Mouse (Mus musculus) T-cell, adult 2 months (primary cell): Measurements from ENCODE around the gene Rgs9bp.
"Not testable (repeated sequence)": the region's sequence is repeated elsewhere in the genome, so short reads cannot be mapped to it uniquely, and the experiment has no call there.

Experiments
- DNase-seq: peaks from one replicate; pipeline ENCODE4 v3.0.0; 2022; ENCODE audit warnings: low spot score

Gene Rgs9bp

GRCm38 (mm10) chr7:35583476-35584025 lies 1.8 kb downstream of the Rgs9bp start:
- no peak for DNase-seq

DNA sequence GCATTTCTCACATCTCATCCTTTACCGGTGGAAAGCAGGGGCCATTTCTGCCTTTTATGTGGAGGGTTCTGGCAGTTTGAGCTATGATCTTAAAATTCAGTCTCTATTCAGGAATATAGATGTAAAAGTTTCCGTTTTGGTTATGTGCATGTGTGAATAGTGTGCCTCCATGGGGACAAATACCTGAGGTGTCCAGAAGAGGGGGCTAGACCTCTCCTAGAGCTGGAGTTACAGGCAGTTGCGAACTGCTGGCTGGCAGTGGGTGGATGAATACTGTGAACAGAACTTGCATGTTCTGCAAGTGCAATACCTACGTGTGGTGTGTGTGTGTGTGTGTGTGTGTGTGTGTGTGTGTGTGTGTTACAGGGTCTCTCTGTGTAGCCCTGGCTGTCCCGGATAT lies 2.7 kb downstream of the Rgs9bp start:
- DNase-seq: peak; percentile 11

GRCm38 (mm10) chr7:35579849-35580248 lies 5.5 kb downstream of the Rgs9bp start:
- peak; percentile 51 for DNase-seq

DNA sequence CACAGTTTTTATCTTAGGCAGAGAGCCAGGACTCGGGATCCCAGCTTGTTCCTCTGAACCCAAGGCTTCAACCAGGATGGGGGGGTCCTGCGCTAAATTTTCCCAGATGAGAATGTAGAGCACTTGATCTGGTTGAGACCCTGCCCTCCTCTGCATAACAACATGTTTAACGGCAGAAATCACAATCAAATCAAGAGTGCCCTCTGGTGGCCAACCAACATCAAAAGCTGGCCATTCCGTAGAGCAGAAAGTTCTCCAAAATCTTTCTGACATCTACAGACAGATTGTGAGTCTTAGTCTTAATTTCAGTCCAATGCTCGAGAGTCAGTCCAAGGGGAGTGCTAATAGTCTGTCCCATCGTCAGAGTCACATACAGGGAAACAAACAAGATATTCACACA lies 14.5 kb downstream of the Rgs9bp start:
- DNase-seq: peak; percentile 19

- not testable (repeated sequence) for DNase-seq
Observed at GRCm38 (mm10) chr7:35569724-35570123, 15.7 kb downstream of the Rgs9bp start.

DNA sequence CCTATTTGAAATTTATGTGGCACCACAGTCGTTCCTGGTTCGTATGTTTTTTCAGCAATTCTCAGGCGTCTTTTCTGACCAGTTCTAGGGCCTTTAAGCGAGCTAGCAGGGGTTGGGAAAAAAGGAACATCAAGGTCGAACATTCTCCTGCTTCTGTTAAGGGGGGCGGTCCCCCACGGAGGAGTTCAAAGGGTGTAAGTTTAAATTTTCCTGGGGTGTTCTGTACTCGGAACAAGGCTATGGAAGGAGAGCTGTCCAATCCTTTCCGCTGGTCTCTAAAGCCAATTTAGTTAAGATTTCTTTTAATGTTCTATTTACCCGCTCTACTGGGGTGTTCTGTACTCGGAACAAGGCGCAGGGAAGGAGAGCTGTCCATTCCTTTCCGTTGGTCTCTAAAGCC lies 19.4 kb downstream of the Rgs9bp start:
- not testable (repeated sequence) for DNase-seq

DNA sequence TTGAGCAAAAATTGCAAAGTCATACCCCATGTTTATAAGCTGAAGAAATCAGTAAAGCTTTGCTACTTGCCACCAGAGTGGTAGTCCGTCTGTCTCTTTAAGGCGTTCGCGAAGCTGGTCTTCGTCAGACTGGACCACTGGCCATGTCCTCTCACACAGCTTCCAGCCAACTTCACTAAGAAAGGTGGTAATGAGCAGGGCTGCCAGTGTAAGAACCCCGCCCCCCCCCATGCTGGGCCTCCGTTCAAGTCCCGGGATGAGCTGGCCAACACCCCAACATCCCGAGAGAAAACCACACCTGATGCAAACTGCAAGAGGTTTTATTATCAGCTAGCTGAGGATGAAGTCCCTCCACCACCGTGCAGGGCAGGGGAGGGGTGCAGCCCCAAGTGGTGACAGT lies 20.5 kb downstream of the Rgs9bp start:
- DNase-seq: not testable (repeated sequence)

DNA sequence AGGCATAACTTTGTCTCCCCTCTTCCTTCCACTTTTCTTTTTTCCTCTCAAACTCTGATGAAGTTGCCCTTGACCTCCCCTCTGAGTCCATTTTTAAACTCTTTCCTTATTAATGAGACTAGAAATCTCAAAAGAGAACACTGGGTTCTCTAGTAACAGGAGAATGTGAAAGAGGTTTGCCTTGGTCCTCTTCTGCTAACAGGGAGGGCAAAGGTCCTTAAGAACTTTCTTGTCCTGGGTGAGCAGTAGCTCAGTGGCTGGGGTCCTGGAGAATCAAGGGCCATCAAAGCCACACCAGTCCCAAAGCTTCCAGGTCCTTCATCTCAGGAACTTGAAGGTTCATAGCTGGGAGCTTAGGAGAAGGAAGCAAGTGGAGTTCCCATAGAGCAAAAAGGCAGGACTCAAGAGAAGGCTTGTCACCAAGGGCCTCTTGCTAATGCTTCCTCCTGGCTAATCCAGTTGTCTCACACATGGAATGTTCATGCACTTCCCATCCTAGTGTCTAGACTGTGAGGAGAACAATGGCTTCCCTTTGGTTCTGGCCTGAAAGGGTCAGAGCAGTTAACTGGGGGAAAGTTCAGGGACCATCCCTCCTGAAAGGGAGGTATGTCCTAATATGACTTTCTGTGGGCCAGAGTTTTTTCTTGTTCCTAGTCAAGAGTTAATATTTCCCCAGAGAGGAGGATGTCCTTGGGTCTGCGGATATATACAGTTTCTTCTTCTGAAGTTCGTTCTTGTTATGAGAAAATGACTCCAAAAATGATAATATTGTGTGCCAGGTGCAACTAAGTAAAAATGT lies 21.1 kb downstream of the Rgs9bp start:
- DNase-seq: no peak

DNA sequence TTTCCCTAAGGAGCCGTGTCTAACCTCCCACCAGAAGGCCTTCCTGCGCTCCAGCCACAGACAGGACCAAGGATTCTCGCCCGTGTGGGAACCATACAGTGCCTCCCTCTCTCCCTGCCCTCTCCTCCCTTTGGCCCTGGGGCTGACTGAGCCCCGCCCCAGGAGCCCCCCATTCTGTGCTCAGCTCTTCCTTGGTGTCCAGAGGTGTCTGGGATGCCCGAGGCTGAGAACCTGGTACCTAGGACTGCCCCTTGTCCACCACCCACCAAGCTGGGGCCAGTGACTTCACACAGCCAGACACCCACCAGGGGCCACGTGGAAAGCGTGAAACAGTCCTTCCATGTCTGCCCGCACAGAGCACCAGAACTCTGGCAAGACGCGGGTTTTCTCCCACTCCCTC lies 22.3 kb downstream of the Rgs9bp start:
- DNase-seq: no peak

DNA sequence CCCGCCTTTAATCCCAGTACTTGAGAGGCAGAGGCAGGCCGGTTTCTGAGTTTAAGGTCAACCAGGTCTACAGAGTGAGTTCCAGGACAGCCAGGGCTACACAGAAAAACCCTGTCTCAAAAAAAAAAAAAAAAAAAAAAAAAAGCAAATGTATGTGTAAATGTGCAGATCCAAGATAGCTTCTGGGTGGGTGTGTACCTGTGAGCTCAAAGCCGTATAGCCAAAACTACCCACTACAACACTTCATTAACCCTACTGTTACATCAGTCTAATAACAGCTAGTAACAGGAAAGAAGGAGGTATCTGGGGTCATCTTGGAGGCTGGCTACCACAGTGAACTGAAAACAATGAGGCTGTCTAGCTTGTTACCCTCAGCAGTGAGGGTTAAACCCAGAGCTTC lies 25.5 kb downstream of the Rgs9bp start:
- no peak for DNase-seq

GRCm38 (mm10) chr7:35558681-35559080 lies 26.7 kb downstream of the Rgs9bp start:
- DNase-seq: no peak

DNA sequence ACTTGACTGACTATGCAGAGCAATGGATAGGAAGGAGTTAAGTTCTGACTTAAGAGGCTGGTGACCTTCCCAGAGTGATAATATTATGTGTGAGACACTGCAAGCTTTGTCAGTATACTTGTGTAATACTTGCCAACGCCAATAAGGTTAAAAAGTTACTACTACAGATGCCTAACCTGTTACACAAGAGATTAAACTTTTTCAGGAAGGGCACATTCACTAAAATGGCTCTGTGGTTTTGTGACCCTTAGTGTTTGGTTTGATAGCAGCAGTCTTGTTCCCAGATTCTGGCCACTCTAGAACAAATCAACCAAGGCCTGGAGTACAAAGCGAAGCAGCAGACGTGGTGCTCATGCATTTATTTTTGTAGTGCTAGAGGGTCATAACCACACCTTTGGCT lies 27.8 kb downstream of the Rgs9bp start:
- no peak for DNase-seq

- no peak for DNase-seq
Observed at GRCm38 (mm10) chr7:35556905-35557304, 28.5 kb downstream of the Rgs9bp start.

DNA sequence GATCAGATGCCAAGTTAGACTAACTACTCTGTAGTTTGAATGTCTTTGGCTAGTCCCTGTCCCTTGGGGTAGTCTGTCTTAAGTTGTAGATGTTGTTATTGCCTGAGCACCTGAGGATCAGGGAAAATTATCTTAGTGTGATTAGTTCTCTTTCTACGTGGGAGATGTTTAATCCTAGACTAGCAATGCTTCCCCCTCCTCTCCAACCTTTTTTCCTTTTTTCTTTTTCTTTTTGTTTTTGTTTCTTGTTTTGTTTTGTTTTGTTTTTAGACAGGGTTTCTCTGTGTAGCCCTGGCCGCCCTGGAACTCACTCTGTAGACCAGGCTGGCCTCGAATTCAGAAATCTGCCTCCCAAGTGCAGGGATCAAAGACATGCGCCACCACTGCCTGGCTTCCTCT lies 29.2 kb downstream of the Rgs9bp start, which contains the start of gene Nudt19:
Gene Nudt19, minus strand, starts transcription at position 100 of the 399 bp plus-strand sequence.
- no peak for DNase-seq

GRCm38 (mm10) chr7:35555224-35556204 lies 29.9 kb downstream of the Rgs9bp start:
- DNase-seq: peak; percentile 86

DNA sequence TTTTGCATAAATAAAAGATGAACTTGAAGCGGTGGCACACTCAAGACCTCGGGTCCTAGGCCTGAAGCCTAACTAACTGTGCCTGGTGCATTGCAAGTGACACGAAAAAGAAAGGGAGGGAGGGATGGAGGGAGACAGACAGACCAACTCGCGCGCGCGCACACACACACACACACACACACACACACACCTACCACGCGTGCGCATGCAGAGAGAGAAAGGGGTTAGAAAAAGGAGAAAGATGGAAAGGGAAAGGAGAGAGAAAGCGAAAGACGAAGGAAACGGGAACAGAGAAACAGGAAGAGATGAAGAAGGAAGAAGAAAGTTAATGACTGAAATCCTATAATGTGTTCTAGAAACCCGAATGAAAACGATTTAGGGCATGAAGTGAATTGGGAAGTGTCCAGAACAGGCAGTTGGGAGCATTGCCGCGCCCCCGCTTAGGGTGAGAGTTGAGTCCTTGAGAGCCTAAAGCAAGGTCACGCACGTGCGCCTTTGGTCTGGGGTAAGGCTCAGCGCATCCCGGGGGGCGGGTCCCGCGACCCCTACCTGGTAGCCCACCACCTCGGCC lies 30.7 kb downstream of the Rgs9bp start:
- peak; percentile 43 for DNase-seq

- peak; percentile 33 for DNase-seq
Observed at GRCm38 (mm10) chr7:35553751-35554604, 31.4 kb downstream of the Rgs9bp start.

- DNase-seq: peak; percentile 59
Observed at GRCm38 (mm10) chr7:35545881-35546280, 39.5 kb downstream of the Rgs9bp start.

DNA sequence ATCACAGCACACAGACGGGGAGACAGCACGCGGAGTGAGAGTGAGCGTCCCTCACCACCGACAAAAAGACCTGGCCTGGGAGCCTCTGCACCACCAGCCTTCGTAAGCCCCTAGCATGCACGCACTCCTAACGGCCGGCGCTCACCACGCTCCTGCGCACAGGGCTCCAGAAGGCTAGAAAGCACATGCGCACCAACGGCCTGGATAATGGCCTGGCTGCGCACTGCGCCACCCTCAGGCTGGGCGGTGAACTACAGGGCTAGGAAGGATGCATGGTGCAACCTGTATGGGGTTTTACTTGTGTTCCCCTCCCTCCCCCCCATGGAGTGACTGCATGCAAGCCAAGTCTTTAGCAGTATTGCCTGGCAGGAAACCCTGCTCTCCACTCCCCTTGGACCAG lies 47.8 kb downstream of the Rgs9bp start, which contains the start of gene Tdrd12:
Gene Tdrd12, minus strand, starts transcription at position 184 of the 400 bp plus-strand sequence.
- DNase-seq: no peak

DNA sequence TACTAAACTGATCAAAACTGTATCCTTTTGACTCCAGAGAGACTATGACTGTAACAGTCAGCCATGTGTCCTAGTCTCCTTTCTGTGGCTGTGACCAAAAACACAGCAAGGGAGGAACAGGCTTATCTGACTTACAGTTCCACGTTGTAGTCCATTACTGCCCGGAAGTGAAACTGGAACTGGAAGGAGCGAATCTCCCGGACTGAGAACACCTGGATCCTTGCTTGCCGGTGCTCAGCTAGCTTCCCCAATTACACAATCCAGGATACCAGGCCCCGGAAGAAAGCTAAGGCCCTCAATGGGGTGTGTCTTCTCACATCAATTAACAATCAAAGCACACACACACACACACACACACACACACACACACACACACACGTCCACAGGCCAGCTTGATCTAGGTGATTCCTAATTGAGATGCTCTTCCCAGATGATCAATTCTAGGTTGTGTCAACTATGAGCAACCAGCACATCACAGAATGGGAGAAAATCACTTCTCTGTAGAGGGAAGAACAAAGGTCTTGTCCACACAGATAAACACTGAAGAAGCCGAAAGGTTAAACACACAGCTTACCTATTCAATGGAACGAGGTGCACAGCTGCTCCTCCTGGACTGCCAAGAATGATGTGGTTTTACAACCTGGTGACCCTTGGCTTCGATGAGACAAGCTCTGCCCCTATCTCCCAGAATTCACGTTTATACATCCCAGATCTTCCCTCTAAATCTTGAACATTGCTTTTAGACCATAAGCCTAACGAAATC lies 49.5 kb downstream of the Rgs9bp start:
- no peak for DNase-seq
